Mouse (Mus musculus) kidney, postnatal 0 days (tissue): ENCODE data around the gene Szt2. TPM values are rescaled to one million over a fixed set of nuclear protein-coding genes. Genes with fewer than 3 reads are reported as not detected.

Experiments used
- ATAC-seq: fragments of 200-750 bp; cut with Nextera tagmentation; replicated peaks from 2 replicates; pipeline ENCODE4 v1.8.0; 2017; ENCODE audit warnings: low read depth, moderate number of reproducible peaks, moderate TSS enrichment, moderate library complexity; ENCODE audit not compliant: low FRiP score
- DNase-seq: peaks from one replicate; pipeline ENCODE4 v3.0.0-alpha.2; 2016; ENCODE audit warnings: low spot score
- H3K27ac ChIP-seq: fragments of 300-500 bp; sonication (generic); 2 replicates; pipeline ENCODE4 v1.5.1; 2014; ENCODE audit warnings: mild to moderate bottlenecking
- H3K27me3 ChIP-seq: fragments of 300-500 bp; sonication (generic); 2 replicates; pipeline ENCODE4 v1.6.1; 2014; ENCODE audit warnings: low read length, mixed read lengths; ENCODE audit not compliant: insufficient read depth
- H3K36me3 ChIP-seq: fragments of 300-500 bp; sonication (generic); 2 replicates; pipeline ENCODE4 v1.6.1; 2014; ENCODE audit warnings: low read length, mixed read lengths; ENCODE audit not compliant: insufficient read depth
- H3K4me1 ChIP-seq: fragments of 300-500 bp; sonication (generic); replicated peaks from 2 replicates; pipeline ENCODE4 v1.6.1; 2014; ENCODE audit warnings: antibody characterized with exemption, low read length, mixed read lengths; ENCODE audit not compliant: insufficient read depth
- H3K4me2 ChIP-seq: fragments of 300-500 bp; sonication (generic); 2 replicates; pipeline ENCODE4 v1.6.1; 2014; ENCODE audit warnings: mild to moderate bottlenecking, low read length, moderate library complexity, mixed read lengths
- H3K4me3 ChIP-seq: fragments of 300-500 bp; sonication (generic); replicated peaks from 2 replicates; pipeline ENCODE4 v1.5.1; 2014; ENCODE audit warnings: low read depth, low read length
- H3K9ac ChIP-seq: fragments of 300-500 bp; sonication (generic); 2 replicates; pipeline ENCODE4 v1.6.1; 2014; ENCODE audit warnings: low read depth, low read length
- H3K9me3 ChIP-seq: fragments of 300-500 bp; sonication (generic); replicated peaks from 2 replicates; pipeline ENCODE4 v1.6.1; 2016; ENCODE audit warnings: low read length, inconsistent platforms, mixed read lengths
- CTCF ChIP-seq: IDR thresholded peaks from 2 replicates; pipeline ENCODE4 v1.5.1; 2016; ENCODE audit warnings: antibody characterized with exemption, low read depth, mild to moderate bottlenecking, moderate library complexity
- WGBS: fragments of 180-500 bp; shearing (Covaris S2); extraction: QIAGEN DNeasy Blood & Tissue Kit; methylation state at CpG from one replicate; pipeline ENCODE4 v1.1.7; 2014; 5-methylcytosine and 5-hydroxymethylcytosine counted together
- polyA plus RNA-seq: library from polyadenylated mRNA; unstranded; fragments of >200 nt; fragmentation: Nextera tagmentation; extraction: Ambion mirVana; gene quantifications from 2 replicates; pipeline ENCODE4 v1.2.1, GENCODE M21; 2015

The Szt2 gene
- polyA plus RNA-seq, 1 experiment from 2014 or later: 3.3 TPM

GRCm38 (mm10) chr4:118316662-118317061 lies 92.4 kb downstream of the Szt2 start:
- 84% methylated on average over 4 of the region's 4 CpGs for WGBS
- Histone ChIP-seq H3K36me3 (no peaks in the 10 kb centered on the region), H3K4me1 (no peaks in the 10 kb centered on the region), H3K27me3 (no peaks in the 10 kb centered on the region), H3K9me3 (no peaks in the 10 kb centered on the region), H3K4me2 (no peak overlapping the region), H3K4me3 (no peak overlapping the region), H3K9ac (no peak overlapping the region), H3K27ac (no peak overlapping the region)
- ATAC-seq (no peak), DNase-seq (no peak)
- no peak for TF ChIP-seq CTCF

- ATAC-seq: no peak
- H3K9ac ChIP-seq: no peak overlapping the region
- H3K9me3 ChIP-seq: no peaks in the 10 kb centered on the region
- no peak overlapping the region for H3K27ac ChIP-seq
- TF ChIP-seq CTCF: no peak
- no peak overlapping the region for H3K4me3 ChIP-seq
- no peaks in the 10 kb centered on the region for H3K4me1 ChIP-seq
- H3K36me3 ChIP-seq: no peaks in the 10 kb centered on the region
- H3K27me3 ChIP-seq: no peaks in the 10 kb centered on the region
- peak; percentile 69 for DNase-seq
- H3K4me2 ChIP-seq: no peak overlapping the region
- WGBS: 20% methylated on average over 8 of the region's 8 CpGs
Measured at GRCm38 (mm10) chr4:118315286-118315685, 93.8 kb downstream of the Szt2 start.

Other genes with a start within 250 kb of the Szt2 start
- 32.2 and 32.8 TPM in 2 replicates for gene Kdm4a, start 229.2 kb downstream of the Szt2 start, polyA plus RNA-seq
- 34.0 and 37.6 TPM in 2 replicates for gene Ptprf, start 117.9 kb downstream of the Szt2 start, polyA plus RNA-seq
- gene Med8, start 64 bp upstream of the Szt2 start, polyA plus RNA-seq: 89.6 and 92.8 TPM in 2 replicates
- gene Elovl1, start 18.8 kb upstream of the Szt2 start, polyA plus RNA-seq: 135 and 139 TPM in 2 replicates
- gene Cdc20, start 28.1 kb upstream of the Szt2 start, polyA plus RNA-seq: 117 and 122 TPM in 2 replicates
- gene Mpl, start 48.2 kb upstream of the Szt2 start, polyA plus RNA-seq: 0.09 TPM in 1 of 2 replicates, not detected in the other
- 45.6 and 49.4 TPM in 2 replicates for gene Tie1, start 80.8 kb upstream of the Szt2 start, polyA plus RNA-seq
- 63.3 and 66.5 TPM in 2 replicates for gene 2610528J11Rik, start 117.7 kb upstream of the Szt2 start, polyA plus RNA-seq
- 11.3 and 12.3 TPM in 2 replicates for gene Tmem125, start 134.8 kb upstream of the Szt2 start, polyA plus RNA-seq
- 0.04 and 0.09 TPM in 2 replicates for gene Cfap57, start 211.5 kb upstream of the Szt2 start, polyA plus RNA-seq
- gene Ebna1bp2, start 211.5 kb upstream of the Szt2 start, polyA plus RNA-seq: 139 and 150 TPM in 2 replicates
- not detected in 2 replicates for gene Olfr62, start 249.7 kb upstream of the Szt2 start, polyA plus RNA-seq